Mouse (Mus musculus) limb, embryonic 11.5 days (tissue): ENCODE data around the gene Arhgdib. TPM values are rescaled to one million over a fixed set of nuclear protein-coding genes. Genes with fewer than 3 reads are reported as not detected.

Experiments used
- ATAC-seq: fragments of 200-750 bp; cut with Nextera tagmentation; 2 replicates; pipeline ENCODE4 v1.8.0; 2017; ENCODE audit warnings: low read depth; ENCODE audit not compliant: insufficient number of reproducible peaks, low FRiP score, low TSS enrichment
- DNase-seq: peaks from one replicate; pipeline ENCODE4 v3.0.0-alpha.2; 2015; ENCODE audit warnings: low spot score
- H3K27ac ChIP-seq: fragments of 300-500 bp; sonication (generic); replicated peaks from 2 replicates; pipeline ENCODE4 v1.5.1; 2014; ENCODE audit warnings: low read depth, mild to moderate bottlenecking, low read length
- H3K27me3 ChIP-seq: fragments of 300-500 bp; sonication (generic); 2 replicates; pipeline ENCODE4 v1.6.1; 2014; ENCODE audit warnings: mild to moderate bottlenecking, low read length, mixed read lengths; ENCODE audit not compliant: control insufficient read depth, insufficient read depth
- H3K36me3 ChIP-seq: fragments of 300-500 bp; sonication (generic); 2 replicates; pipeline ENCODE4 v1.6.1; 2014; ENCODE audit warnings: mild to moderate bottlenecking, low read length, moderate library complexity, mixed read lengths; ENCODE audit not compliant: control insufficient read depth, insufficient read depth
- H3K4me1 ChIP-seq: fragments of 300-500 bp; sonication (generic); 2 replicates; pipeline ENCODE4 v1.6.1; 2014; ENCODE audit warnings: low read length, mixed read lengths; ENCODE audit not compliant: control insufficient read depth, insufficient read depth
- H3K4me2 ChIP-seq: fragments of 300-500 bp; sonication (generic); 2 replicates; pipeline ENCODE4 v1.6.1; 2014; ENCODE audit warnings: low read depth, mild to moderate bottlenecking, moderate library complexity; ENCODE audit not compliant: severe bottlenecking
- H3K4me3 ChIP-seq: fragments of 300-500 bp; sonication (generic); 2 replicates; pipeline ENCODE4 v1.5.1; 2014; ENCODE audit warnings: low read depth, low read length
- H3K9ac ChIP-seq: fragments of 300-500 bp; sonication (generic); 2 replicates; pipeline ENCODE4 v1.6.1; 2014; ENCODE audit warnings: mild to moderate bottlenecking, low read length
- H3K9me3 ChIP-seq: fragments of 300-500 bp; sonication (generic); 2 replicates; pipeline ENCODE4 v1.6.1; 2016; ENCODE audit warnings: low read length; ENCODE audit not compliant: control insufficient read depth
- WGBS: fragments of 180-500 bp; shearing (Covaris S2); extraction: QIAGEN DNeasy Blood & Tissue Kit; methylation state at CpG from one replicate; pipeline ENCODE4 v1.1.7; 2014; 5-methylcytosine and 5-hydroxymethylcytosine counted together
- polyA plus RNA-seq: library from polyadenylated mRNA; unstranded; fragments of >200 nt; fragmentation: Nextera tagmentation; extraction: Ambion mirVana; gene quantifications from 2 replicates; pipeline ENCODE4 v1.2.1, GENCODE M21; 2014

Gene Arhgdib
- polyA plus RNA-seq, 1 experiment from 2014 or later = 44.8 TPM

- H3K9me3 ChIP-seq = no peaks in the 10 kb centered on the region
- no peak overlapping the region for H3K4me3 ChIP-seq
- no peaks in the 10 kb centered on the region for H3K36me3 ChIP-seq
- no peak overlapping the region for H3K4me2 ChIP-seq
- no peak overlapping the region for H3K27ac ChIP-seq
- WGBS = 81% methylated on average over 8 of the region's 8 CpGs
- no peak for ATAC-seq
- H3K27me3 ChIP-seq = no peaks in the 10 kb centered on the region
- peaks cover 17% of the 10 kb centered on the region for H3K4me1 ChIP-seq
- no peak for DNase-seq
- H3K9ac ChIP-seq = no peak overlapping the region
Observed at GRCm38 (mm10) chr6:136944511-136944910, 2.8 kb upstream of the Arhgdib start.

- H3K4me1 ChIP-seq = peaks cover 17% of the 10 kb centered on the region
Observed at GRCm38 (mm10) chr6:136943392-136943791, 1.7 kb upstream of the Arhgdib start.

GRCm38 (mm10) chr6:136942280-136942679 is 581 bp upstream of the Arhgdib start:
- no peaks in the 10 kb centered on the region for H3K9me3 ChIP-seq
- H3K9ac ChIP-seq = no peak overlapping the region
- no peaks in the 10 kb centered on the region for H3K27me3 ChIP-seq
- no peak overlapping the region for H3K27ac ChIP-seq
- ATAC-seq (no peak), DNase-seq (no peak)
- H3K4me3 ChIP-seq = no peak overlapping the region
- peaks cover 17% of the 10 kb centered on the region for H3K4me1 ChIP-seq
- WGBS = 76% methylated on average over 9 of the region's 9 CpGs
- no peak overlapping the region for H3K4me2 ChIP-seq
- H3K36me3 ChIP-seq = no peaks in the 10 kb centered on the region

More at GRCm38 (mm10) chr6:136943392-136943791, 1.7 kb upstream of the Arhgdib start:
- H3K9ac ChIP-seq = no peak overlapping the region
- H3K4me3 ChIP-seq = no peak overlapping the region
- no peak for ATAC-seq
- DNase-seq = no peak
- no peak overlapping the region for H3K27ac ChIP-seq
- H3K36me3 ChIP-seq = no peaks in the 10 kb centered on the region
- H3K9me3 ChIP-seq = no peaks in the 10 kb centered on the region
- no peaks in the 10 kb centered on the region for H3K27me3 ChIP-seq
- no peak overlapping the region for H3K4me2 ChIP-seq

GRCm38 (mm10) chr6:136940188-136940960 is 1.3 kb downstream of the Arhgdib start:
- Histone ChIP-seq H3K27ac (0 out of 2 replicates have a peak overlapping the region, but pooled peaks have one; percentile 42), H3K4me2 (no peak overlapping the region), H3K9me3 (no peaks in the 10 kb centered on the region), H3K36me3 (no peaks in the 10 kb centered on the region), H3K9ac (no peak overlapping the region), H3K4me1 (peaks cover 17% of the 10 kb centered on the region), H3K27me3 (no peaks in the 10 kb centered on the region), H3K4me3 (no peak overlapping the region)
- DNase-seq = no peak
- no peak for ATAC-seq
- WGBS = 84% methylated on average over 11 of the region's 11 CpGs

- Histone ChIP-seq H3K4me2 (no peak overlapping the region), H3K27me3 (no peaks in the 10 kb centered on the region)
Observed at GRCm38 (mm10) chr6:136939326-136940187, 2.1 kb downstream of the Arhgdib start.

GRCm38 (mm10) chr6:136938331-136939126 is 3.2 kb downstream of the Arhgdib start:
- ATAC-seq (no peak), DNase-seq (no peak)
- WGBS = 80% methylated on average over 18 of the region's 18 CpGs

More at GRCm38 (mm10) chr6:136939326-136940187, 2.1 kb downstream of the Arhgdib start:
- Histone ChIP-seq H3K9ac (no peak overlapping the region), H3K27ac (no peak overlapping the region), H3K4me1 (peaks cover 17% of the 10 kb centered on the region), H3K4me3 (no peak overlapping the region), H3K9me3 (no peaks in the 10 kb centered on the region), H3K36me3 (no peaks in the 10 kb centered on the region)
- 85% methylated on average over 14 of the region's 14 CpGs for WGBS
- no peak for DNase-seq
- no peak for ATAC-seq

GRCm38 (mm10) chr6:136937117-136937516 is 4.6 kb downstream of the Arhgdib start:
- Histone ChIP-seq H3K9me3 (no peaks in the 10 kb centered on the region), H3K9ac (no peak overlapping the region), H3K27me3 (no peaks in the 10 kb centered on the region), H3K27ac (no peak overlapping the region), H3K4me1 (peaks cover 14% of the 10 kb centered on the region), H3K4me2 (no peak overlapping the region), H3K4me3 (no peak overlapping the region), H3K36me3 (no peaks in the 10 kb centered on the region)
- ATAC-seq = no peak
- no peak for DNase-seq
- 90% methylated on average over 3 of the region's 3 CpGs for WGBS

More at GRCm38 (mm10) chr6:136938331-136939126, 3.2 kb downstream of the Arhgdib start:
- Histone ChIP-seq H3K27me3 (no peaks in the 10 kb centered on the region), H3K4me2 (no peak overlapping the region), H3K9ac (no peak overlapping the region; the same call in 1 of the 2 replicates), H3K4me1 (peaks cover 17% of the 10 kb centered on the region), H3K27ac (no peak overlapping the region), H3K4me3 (no peak overlapping the region), H3K9me3 (no peaks in the 10 kb centered on the region), H3K36me3 (no peaks in the 10 kb centered on the region)

- no peak for DNase-seq
- 91% methylated on average over 9 of the region's 9 CpGs for WGBS
- Histone ChIP-seq H3K9ac (no peak overlapping the region), H3K9me3 (no peaks in the 10 kb centered on the region), H3K4me1 (peaks cover 10% of the 10 kb centered on the region), H3K36me3 (no peaks in the 10 kb centered on the region), H3K27ac (no peak overlapping the region), H3K4me3 (no peak overlapping the region), H3K4me2 (no peak overlapping the region), H3K27me3 (no peaks in the 10 kb centered on the region)
- no peak for ATAC-seq
Observed at GRCm38 (mm10) chr6:136936361-136936760, 5.3 kb downstream of the Arhgdib start.
